Mouse (Mus musculus): Measurements from ENCODE around the gene Ankrd6. TPM values are rescaled to one million over a fixed set of nuclear protein-coding genes. Genes with fewer than 3 reads are reported as not detected.

Ankrd6 gene
- total and polyA plus RNA-seq, 3 experiments = 1.1 to 4.9 (median 4.1) TPM

GRCm38 (mm10) chr4:32789020-32789419, 161.6 kb downstream of the Ankrd6 start:
- WGBS = 69% methylated on average over 4 of the region's 4 CpGs
- H3K4me3 ChIP-seq = no peak overlapping the region
- H3K27me3 ChIP-seq (ENCODE audit: control insufficient read depth, insufficient read depth, low read length) = no peaks in the 10 kb centered on the region
- H3K36me3 ChIP-seq (ENCODE audit: control insufficient read depth, insufficient read depth, low read length) = no peaks in the 10 kb centered on the region
- intact Hi-C loops (cut with DNase I) = no loop called here
- DNase-seq = no peak
- TF ChIP-seq POLR2A (IDR thresholded peaks at IDR 0.05; ENCODE audit: insufficient read depth, low read depth, low read length) = no peak
- no peak for TF ChIP-seq CTCF (IDR thresholded peaks at IDR 0.05)
- TF ChIP-seq EP300 (IDR thresholded peaks at IDR 0.05; ENCODE audit: insufficient read depth, low read depth, low read length) = no peak
- no peaks in the 10 kb centered on the region for H3K79me2 ChIP-seq (replicated peaks; ENCODE audit: control insufficient read depth, insufficient read depth, low read length)
- H3K4me1 ChIP-seq (ENCODE audit: control insufficient read depth, insufficient read depth, low read length) = no peaks in the 10 kb centered on the region
- no peak overlapping the region for H3K27ac ChIP-seq
- H3K9ac ChIP-seq (ENCODE audit: low read depth, low read length) = no peak overlapping the region

- WGBS = 84% methylated on average over 1 of the region's 1 CpGs
- TF ChIP-seq POLR2A (IDR thresholded peaks at IDR 0.05; ENCODE audit: insufficient read depth, low read depth, low read length) (no peak), EP300 (IDR thresholded peaks at IDR 0.05; ENCODE audit: insufficient read depth, low read depth, low read length) (no peak), CTCF (IDR thresholded peaks at IDR 0.05) (no peak)
- no peak for DNase-seq
- Histone ChIP-seq H3K27me3 (ENCODE audit: control insufficient read depth, insufficient read depth, low read length) (no peaks in the 10 kb centered on the region), H3K79me2 (replicated peaks; ENCODE audit: control insufficient read depth, insufficient read depth, low read length) (no peaks in the 10 kb centered on the region), H3K36me3 (ENCODE audit: control insufficient read depth, insufficient read depth, low read length) (no peaks in the 10 kb centered on the region), H3K4me1 (ENCODE audit: control insufficient read depth, insufficient read depth, low read length) (no peaks in the 10 kb centered on the region), H3K4me3 (no peak overlapping the region), H3K27ac (no peak overlapping the region), H3K9ac (ENCODE audit: low read depth, low read length) (no peak overlapping the region)
- intact Hi-C loops (cut with DNase I) = no loop called here
Observed at GRCm38 (mm10) chr4:32787110-32787509, 163.5 kb downstream of the Ankrd6 start.

GRCm38 (mm10) chr4:32779996-32780395, 170.6 kb downstream of the Ankrd6 start:
- no peaks in the 10 kb centered on the region for H3K79me2 ChIP-seq (replicated peaks; ENCODE audit: control insufficient read depth, insufficient read depth, low read length)
- no peaks in the 10 kb centered on the region for H3K4me1 ChIP-seq (ENCODE audit: control insufficient read depth, insufficient read depth, low read length)
- H3K9ac ChIP-seq (ENCODE audit: low read depth, low read length) = no peak overlapping the region
- no peak overlapping the region for H3K27ac ChIP-seq
- no peak for DNase-seq
- no peaks in the 10 kb centered on the region for H3K27me3 ChIP-seq (ENCODE audit: control insufficient read depth, insufficient read depth, low read length)
- intact Hi-C loops (cut with DNase I) = no loop called here
- TF ChIP-seq POLR2A (IDR thresholded peaks at IDR 0.05; ENCODE audit: insufficient read depth, low read depth, low read length) (no peak), EP300 (IDR thresholded peaks at IDR 0.05; ENCODE audit: insufficient read depth, low read depth, low read length) (no peak), CTCF (IDR thresholded peaks at IDR 0.05) (no peak)
- WGBS = 95% methylated on average over 4 of the region's 4 CpGs
- H3K36me3 ChIP-seq (ENCODE audit: control insufficient read depth, insufficient read depth, low read length) = no peaks in the 10 kb centered on the region
- no peak overlapping the region for H3K4me3 ChIP-seq

- Histone ChIP-seq H3K9ac (ENCODE audit: low read depth, low read length) (no peak overlapping the region), H3K36me3 (ENCODE audit: control insufficient read depth, insufficient read depth, low read length) (no peaks in the 10 kb centered on the region), H3K27me3 (ENCODE audit: control insufficient read depth, insufficient read depth, low read length) (no peaks in the 10 kb centered on the region), H3K4me1 (ENCODE audit: control insufficient read depth, insufficient read depth, low read length) (no peaks in the 10 kb centered on the region), H3K79me2 (replicated peaks; ENCODE audit: control insufficient read depth, insufficient read depth, low read length) (no peaks in the 10 kb centered on the region), H3K4me3 (no peak overlapping the region), H3K27ac (no peak overlapping the region)
- intact Hi-C loops (cut with DNase I) = no loop called here
- TF ChIP-seq CTCF (IDR thresholded peaks at IDR 0.05) (peak; percentile 29), EP300 (IDR thresholded peaks at IDR 0.05; ENCODE audit: insufficient read depth, low read depth, low read length) (no peak), POLR2A (IDR thresholded peaks at IDR 0.05; ENCODE audit: insufficient read depth, low read depth, low read length) (no peak)
- no peak for DNase-seq
- WGBS = 89% methylated on average over 7 of the region's 7 CpGs
Observed at GRCm38 (mm10) chr4:32770284-32770810, 180.3 kb downstream of the Ankrd6 start.

GRCm38 (mm10) chr4:32768046-32768445, 182.6 kb downstream of the Ankrd6 start:
- no peak for TF ChIP-seq EP300 (IDR thresholded peaks at IDR 0.05; ENCODE audit: insufficient read depth, low read depth, low read length)
- Histone ChIP-seq H3K4me3 (no peak overlapping the region), H3K36me3 (ENCODE audit: control insufficient read depth, insufficient read depth, low read length) (no peaks in the 10 kb centered on the region), H3K79me2 (replicated peaks; ENCODE audit: control insufficient read depth, insufficient read depth, low read length) (no peaks in the 10 kb centered on the region), H3K27me3 (ENCODE audit: control insufficient read depth, insufficient read depth, low read length) (no peaks in the 10 kb centered on the region), H3K9ac (ENCODE audit: low read depth, low read length) (no peak overlapping the region), H3K4me1 (ENCODE audit: control insufficient read depth, insufficient read depth, low read length) (no peaks in the 10 kb centered on the region), H3K27ac (no peak overlapping the region)
- WGBS = 89% methylated on average over 10 of the region's 10 CpGs
- peak in 1 of 2 experiments; percentile 11 for DNase-seq
- intact Hi-C loops (cut with DNase I) = loop anchor here (5.0 kb wide), 1 partner anchor 184 kb away; the partner anchor contains the start of gene Ankrd6

- Histone ChIP-seq H3K79me2 (replicated peaks; ENCODE audit: control insufficient read depth, insufficient read depth, low read length) (no peaks in the 10 kb centered on the region), H3K27ac (no peak overlapping the region), H3K4me1 (ENCODE audit: control insufficient read depth, insufficient read depth, low read length) (no peaks in the 10 kb centered on the region), H3K4me3 (no peak overlapping the region), H3K27me3 (ENCODE audit: control insufficient read depth, insufficient read depth, low read length) (no peaks in the 10 kb centered on the region), H3K9ac (ENCODE audit: low read depth, low read length) (no peak overlapping the region), H3K36me3 (ENCODE audit: control insufficient read depth, insufficient read depth, low read length) (no peaks in the 10 kb centered on the region)
- TF ChIP-seq POLR2A (IDR thresholded peaks at IDR 0.05; ENCODE audit: insufficient read depth, low read depth, low read length) (no peak), EP300 (IDR thresholded peaks at IDR 0.05; ENCODE audit: insufficient read depth, low read depth, low read length) (no peak), CTCF (IDR thresholded peaks at IDR 0.05) (no peak)
- WGBS = 96% methylated on average over 7 of the region's 7 CpGs
- no peak for DNase-seq
- intact Hi-C loops (cut with DNase I) = loop anchor here (5.0 kb wide), 1 partner anchor 185 kb away; the partner anchor contains the start of gene Ankrd6
Observed at GRCm38 (mm10) chr4:32767471-32767870, 183.2 kb downstream of the Ankrd6 start.
